12 mouse cellular contexts compared by ENCODE assay signal in genomic region chr8:9435501-9435900, GRCm38 (mm10).
DNase-seq lines count a peak whose midpoint lies in the region; ATAC-seq and TF ChIP-seq lines count a peak whose summit lies in the region.
"Had no signal": no experiment of that assay in that cellular context is flagged by ENCODE, and none has a peak within 500 bp of the region (broad histone marks: within the 10 kb centered on the region; RNA-seq: fewer than 3 reads in every experiment).

No protein-coding gene starts in this region.

- TF ChIP-seq CTCF in brain, embryonic 14.5 days (IDR thresholded peaks at IDR 0.05; ENCODE audit: borderline replicate concordance, extremely low read depth, insufficient read depth, insufficient read length) = no peak
- TF ChIP-seq CTCF in thymus, adult 2 months (IDR thresholded peaks at IDR 0.05; ENCODE audit: borderline replicate concordance, control insufficient read depth, extremely low read depth, insufficient read depth, low read length, poor library complexity) = no peak

- DNase-seq in forebrain, embryonic 11.5 days (ENCODE audit: low spot score) = peak; percentile 53
- DNase-seq in kidney, postnatal 25 days = peak; percentile 21 to 32
- no peak for DNase-seq in kidney, adult 9 months
- DNase-seq in brain, embryonic 14.5 days (ENCODE audit: low read depth) = peak; percentile 49
- DNase-seq in embryo, embryonic 10 days (ENCODE audit: low spot score) = peak; percentile 33
- no peak for DNase-seq in thymus, adult 2 months
- no peak for DNase-seq in gastrocnemius, adult 8-10 months (ENCODE audit: low spot score in 2 of 2)
- DNase-seq: heart, postnatal 4 days had no signal

- H3K9ac ChIP-seq in forebrain, embryonic 11.5 days (ENCODE audit: low read length) = no peak overlapping the region
- no peak overlapping the region for H3K9ac ChIP-seq in forebrain, embryonic 16.5 days (replicated peaks; ENCODE audit: low read depth, low read length)
- H3K9ac ChIP-seq: embryonic facial prominence, embryonic 13.5 days; liver, embryonic 14.5 days had no signal

- no peak for ATAC-seq in forebrain, embryonic 11.5 days (replicated peaks; ENCODE audit: low FRiP score)
- ATAC-seq in forebrain, embryonic 16.5 days = no peak

- H3K27me3 ChIP-seq in forebrain, embryonic 11.5 days (ENCODE audit: control insufficient read depth, insufficient read depth, low read length) = no peaks in the 10 kb centered on the region
- no peaks in the 10 kb centered on the region for H3K27me3 ChIP-seq in forebrain, embryonic 16.5 days (replicated peaks; ENCODE audit: control insufficient read depth, insufficient read depth, low read length)
- H3K27me3 ChIP-seq in thymus, adult 2 months (ENCODE audit: control insufficient read depth, insufficient read depth, low read length) = no peaks in the 10 kb centered on the region
- H3K27me3 ChIP-seq: embryonic facial prominence, embryonic 13.5 days had no signal

- 47% methylated on average over 10 of the region's 10 CpGs for WGBS in forebrain, embryonic 11.5 days
- WGBS in forebrain, embryonic 16.5 days = 38% methylated on average over 10 of the region's 10 CpGs
- WGBS in thymus, adult 2 months = 92% methylated on average over 10 of the region's 10 CpGs

- no peak for TF ChIP-seq POLR2A in brain, embryonic 14.5 days (IDR thresholded peaks at IDR 0.05; ENCODE audit: borderline replicate concordance, extremely low read depth, insufficient read depth, insufficient read length, poor library complexity, severe bottlenecking)
- TF ChIP-seq POLR2A in thymus, adult 2 months (IDR thresholded peaks at IDR 0.05; ENCODE audit: control insufficient read depth, extremely low read depth, insufficient read depth, low read length, poor library complexity) = no peak

- H3K4me3 ChIP-seq in forebrain, embryonic 11.5 days (ENCODE audit: low read depth, low read length) = no peak overlapping the region
- no peak overlapping the region for H3K4me3 ChIP-seq in forebrain, embryonic 16.5 days (replicated peaks; ENCODE audit: low read length)
- H3K4me3 ChIP-seq in thymus, adult 2 months (ENCODE audit: control insufficient read depth, insufficient read depth, low read length) = no peak overlapping the region
- H3K4me3 ChIP-seq: embryonic facial prominence, embryonic 13.5 days had no signal

- no peaks in the 10 kb centered on the region for H3K9me3 ChIP-seq in forebrain, embryonic 11.5 days (ENCODE audit: control insufficient read depth, low read length)
- H3K9me3 ChIP-seq in forebrain, embryonic 16.5 days (ENCODE audit: control insufficient read depth, low read length) = no peaks in the 10 kb centered on the region
- H3K9me3 ChIP-seq: embryonic facial prominence, embryonic 13.5 days had no signal

- no peaks in the 10 kb centered on the region for H3K4me1 ChIP-seq in forebrain, embryonic 11.5 days (replicated peaks; ENCODE audit: control insufficient read depth, insufficient read depth, low read length)
- H3K4me1 ChIP-seq in forebrain, embryonic 16.5 days (replicated peaks; ENCODE audit: control insufficient read depth, insufficient read depth, low read length) = peaks cover 2% of the 10 kb centered on the region; the same call in 1 of the 2 replicates
- no peaks in the 10 kb centered on the region for H3K4me1 ChIP-seq in thymus, adult 2 months (replicated peaks; ENCODE audit: control insufficient read depth, insufficient read depth, low read length)
- H3K4me1 ChIP-seq: embryonic facial prominence, embryonic 13.5 days had no signal

- no peaks in the 10 kb centered on the region for H3K36me3 ChIP-seq in forebrain, embryonic 11.5 days (ENCODE audit: control insufficient read depth, insufficient read depth, low read length)
- H3K36me3 ChIP-seq in forebrain, embryonic 16.5 days (ENCODE audit: control insufficient read depth, insufficient read depth) = no peaks in the 10 kb centered on the region
- no peaks in the 10 kb centered on the region for H3K36me3 ChIP-seq in thymus, adult 2 months (ENCODE audit: control insufficient read depth, insufficient read depth, low read length)
- H3K36me3 ChIP-seq: embryonic facial prominence, embryonic 13.5 days had no signal

- H3K4me2 ChIP-seq in forebrain, embryonic 11.5 days (ENCODE audit: low read depth, low read length, severe bottlenecking) = no peak overlapping the region
- no peak overlapping the region for H3K4me2 ChIP-seq in forebrain, embryonic 16.5 days (ENCODE audit: low read length)
- H3K4me2 ChIP-seq: embryonic facial prominence, embryonic 13.5 days had no signal

- no peak overlapping the region for H3K27ac ChIP-seq in forebrain, embryonic 11.5 days (ENCODE audit: low read depth, low read length)
- no peak overlapping the region for H3K27ac ChIP-seq in forebrain, embryonic 16.5 days (ENCODE audit: low read length)
- no peak overlapping the region for H3K27ac ChIP-seq in thymus, adult 2 months (ENCODE audit: control insufficient read depth, insufficient read depth, low read length)
- H3K27ac ChIP-seq: embryonic facial prominence, embryonic 13.5 days; liver, embryonic 14.5 days; macrophage had no signal

Comparison
In these comparisons a context has a peak if more than half of its experiments do, and no peak if none do; other contexts are left out.
1. DNase-seq: peak in forebrain, embryonic 11.5 days (single experiment), kidney, postnatal 25 days (2 of 2), brain, embryonic 14.5 days (single experiment) and embryo, embryonic 10 days (single experiment); none in kidney, adult 9 months (single experiment), thymus, adult 2 months (single experiment) and gastrocnemius, adult 8-10 months (0 of 2).